Mouse (Mus musculus) erythroblast, embryonic 14.5 days (primary cell): ENCODE results near the gene Bcl2.

Source experiments
- GATA1 ChIP-seq: IDR thresholded peaks from 2 replicates; pipeline ENCODE4 v1.6.1; 2012; ENCODE audit warnings: low read length, inconsistent platforms, mixed read lengths
- TAL1 ChIP-seq: IDR thresholded peaks from 3 replicates; pipeline ENCODE4 v1.6.1; 2012; ENCODE audit warnings: low read length, inconsistent platforms, mixed read lengths

GRCm38 (mm10) chr1:106713621-106714529 is at the start of gene Bcl2:
- no peak for TF ChIP-seq TAL1
- no peak for TF ChIP-seq GATA1
